Mouse (Mus musculus): ENCODE measurements at regions not wholly inside any gene's neighbourhood (a gene's known extent, or its start where the extent isn't known, plus 50 kb on each side); places are given as distances from the start of the nearest gene placed in this dataset.

DNA sequence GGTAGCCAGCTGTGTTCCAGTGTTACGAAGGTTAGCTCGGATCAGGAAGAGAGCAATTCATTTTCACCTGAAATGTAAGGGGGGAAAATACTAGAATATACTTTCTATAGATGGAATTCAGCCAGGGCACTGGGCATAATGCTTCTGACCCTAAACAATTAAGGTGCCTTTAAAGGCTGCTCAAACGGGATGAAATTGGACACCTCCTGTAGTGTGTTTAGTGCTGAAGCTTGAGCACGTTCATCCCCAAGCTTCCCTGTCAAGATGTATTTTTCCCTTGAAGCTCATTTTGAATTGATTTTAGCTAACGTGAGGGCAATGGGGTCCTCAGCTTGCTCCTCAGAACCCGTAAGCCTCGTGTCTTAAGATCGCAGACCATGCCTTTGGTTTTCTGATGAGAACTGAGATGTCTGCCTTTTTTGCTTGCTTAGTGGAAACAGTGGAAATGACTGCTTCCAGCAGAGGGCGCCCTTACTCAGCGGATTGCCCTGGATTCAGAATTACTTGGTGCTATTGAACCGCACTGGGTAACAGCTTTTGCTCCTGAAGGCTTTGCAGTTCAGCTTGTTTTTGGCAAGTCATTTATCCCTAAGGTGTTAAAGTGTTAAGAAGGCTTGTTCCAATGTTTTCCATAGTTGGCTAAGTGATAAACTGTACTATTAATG lies 74.6 kb upstream of the Fermt1 start:
- DNase-seq (ENCODE audit: low spot score): peak; percentile 49

DNA sequence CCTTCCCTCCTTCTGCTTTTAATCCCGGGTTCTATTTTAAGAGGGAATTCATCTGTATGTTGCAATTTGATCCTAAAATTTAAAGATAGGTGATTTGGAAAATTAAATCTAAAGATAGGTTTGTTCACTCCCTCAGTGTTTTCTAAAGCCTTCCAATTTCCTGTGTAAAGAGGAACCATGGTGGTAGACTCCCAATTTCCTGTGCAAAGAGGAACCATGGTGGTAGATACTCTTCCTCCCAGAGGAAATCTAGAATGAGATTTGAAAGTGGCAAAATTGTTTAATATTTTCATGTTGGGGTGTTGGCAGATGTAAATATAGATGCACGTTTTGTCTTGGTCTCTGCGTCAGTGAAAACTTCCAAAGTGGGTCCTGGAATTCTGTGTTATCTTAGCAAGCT lies 75.5 kb upstream of the Fermt1 start:
- DNase-seq (ENCODE audit: low spot score): no peak

DNA sequence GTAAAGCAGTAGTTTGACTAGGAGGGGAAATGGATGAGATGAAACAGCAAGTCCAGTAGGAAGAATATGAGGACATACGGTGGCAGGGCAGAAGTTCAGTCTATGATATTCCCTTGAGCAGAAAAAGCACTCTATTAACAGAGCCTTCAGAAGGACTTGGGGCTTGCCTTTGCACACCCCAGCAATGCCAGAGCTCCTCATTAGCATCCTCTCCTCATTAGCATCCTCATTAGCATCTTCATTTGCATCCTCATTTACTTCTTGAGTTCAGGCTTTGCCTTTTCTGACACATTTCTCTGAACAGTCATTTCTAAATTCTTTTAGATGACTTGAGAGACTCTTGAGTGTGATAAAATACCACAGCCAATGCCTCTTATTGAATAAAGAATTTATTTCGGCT lies 81.3 kb upstream of the Fermt1 start:
- DNase-seq (ENCODE audit: low spot score): no peak

DNA sequence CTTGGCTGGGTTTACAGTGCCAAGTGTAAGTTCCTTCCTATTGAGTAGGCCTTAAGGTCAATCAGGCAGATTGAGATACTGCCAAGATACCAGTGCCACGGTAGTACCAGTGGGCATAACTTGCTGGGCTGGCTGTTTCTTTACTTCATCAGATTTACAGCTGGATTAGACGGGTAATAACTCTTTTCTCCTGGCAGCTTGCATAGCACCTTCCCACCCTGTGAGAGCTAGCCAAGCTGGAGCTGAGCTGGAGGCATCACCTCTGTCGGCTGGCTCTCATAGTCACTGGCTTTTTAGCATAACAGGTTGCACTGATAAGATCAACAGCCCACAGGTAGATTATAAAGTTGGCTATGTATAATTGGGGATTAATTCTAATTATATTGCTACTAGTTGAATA lies 89.7 kb upstream of the Fermt1 start:
- no peak for DNase-seq (ENCODE audit: low spot score)

DNA sequence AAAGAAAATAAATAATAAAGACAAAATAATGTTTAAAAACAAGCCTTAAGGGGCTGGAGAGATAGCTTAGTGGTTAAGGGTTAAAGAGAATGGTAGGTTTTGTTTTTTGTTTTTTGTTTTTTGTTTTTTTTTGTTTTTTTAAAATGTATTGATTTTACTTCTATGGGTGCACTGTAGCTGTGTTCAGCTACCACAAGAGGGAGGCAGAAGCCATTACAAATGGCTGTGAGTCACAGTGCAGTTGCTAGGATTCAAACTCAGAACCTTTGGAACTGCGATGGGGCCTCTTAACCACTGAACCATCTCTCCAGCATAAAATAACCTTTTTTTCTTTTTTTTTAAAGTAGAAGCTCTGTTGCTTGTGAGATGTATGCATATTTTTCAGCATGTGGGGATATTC lies 95.0 kb upstream of the Fermt1 start:
- DNase-seq (ENCODE audit: low spot score): no peak

DNA sequence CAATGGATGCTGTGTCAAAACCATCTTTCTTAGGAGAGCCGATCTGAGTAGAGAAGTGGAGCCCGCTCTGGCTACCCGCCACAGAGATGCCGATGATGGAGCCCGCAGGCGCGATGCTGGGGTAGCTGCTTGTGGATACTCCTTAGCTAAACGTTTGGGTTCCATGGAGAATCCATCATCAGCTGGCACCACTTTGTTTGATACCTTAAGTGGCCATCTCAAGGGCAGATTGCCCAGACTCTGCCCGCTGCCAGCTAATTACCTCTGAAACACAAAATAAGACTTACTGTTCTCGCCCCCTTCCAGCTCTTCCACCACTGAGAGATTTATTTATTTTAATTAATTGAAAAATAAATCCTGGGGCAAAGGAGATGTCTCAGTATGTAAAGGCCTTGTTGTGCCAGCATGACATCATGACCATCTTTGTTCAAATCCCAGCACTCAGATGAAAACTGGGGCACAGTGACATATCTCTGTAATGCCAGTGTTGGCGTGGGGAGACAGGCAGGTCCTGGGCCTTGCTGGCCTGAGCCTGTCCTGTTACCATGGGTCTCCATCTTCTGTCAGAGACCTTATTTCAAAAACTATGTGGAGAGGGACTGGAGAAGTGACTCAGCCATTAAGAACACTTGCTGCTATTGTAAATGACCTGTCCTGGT lies 132.1 kb upstream of the Fermt1 start:
- DNase-seq (ENCODE audit: low spot score): no peak

DNA sequence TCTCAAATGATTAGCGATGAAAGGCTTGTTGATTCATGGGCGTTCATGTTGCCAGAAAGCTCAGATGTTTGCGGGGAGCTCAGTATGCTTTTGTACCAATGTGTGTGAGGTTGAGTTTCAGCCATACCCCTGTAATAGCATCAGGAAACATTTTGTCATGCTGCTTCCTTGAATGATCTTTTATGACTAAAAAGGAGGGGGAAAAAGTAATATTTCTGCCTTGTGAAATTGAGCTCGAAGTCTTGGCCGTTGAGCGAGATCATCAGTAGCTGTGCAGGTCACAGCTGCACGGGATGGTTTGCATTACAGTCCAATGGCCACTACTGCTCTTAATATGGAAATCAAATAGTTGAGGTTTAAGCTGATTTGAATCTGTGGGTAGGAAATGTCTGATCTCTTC lies 145.3 kb upstream of the Fermt1 start:
- DNase-seq (ENCODE audit: low spot score): no peak

- peak; percentile 43 for DNase-seq (ENCODE audit: low spot score)
Observed at GRCm38 (mm10) chr2:133113642-133114041, 167.9 kb upstream of the Fermt1 start.

GRCm38 (mm10) chr2:133118651-133119050 lies 172.9 kb upstream of the Fermt1 start:
- peak; percentile 13 for DNase-seq (ENCODE audit: low spot score)

DNA sequence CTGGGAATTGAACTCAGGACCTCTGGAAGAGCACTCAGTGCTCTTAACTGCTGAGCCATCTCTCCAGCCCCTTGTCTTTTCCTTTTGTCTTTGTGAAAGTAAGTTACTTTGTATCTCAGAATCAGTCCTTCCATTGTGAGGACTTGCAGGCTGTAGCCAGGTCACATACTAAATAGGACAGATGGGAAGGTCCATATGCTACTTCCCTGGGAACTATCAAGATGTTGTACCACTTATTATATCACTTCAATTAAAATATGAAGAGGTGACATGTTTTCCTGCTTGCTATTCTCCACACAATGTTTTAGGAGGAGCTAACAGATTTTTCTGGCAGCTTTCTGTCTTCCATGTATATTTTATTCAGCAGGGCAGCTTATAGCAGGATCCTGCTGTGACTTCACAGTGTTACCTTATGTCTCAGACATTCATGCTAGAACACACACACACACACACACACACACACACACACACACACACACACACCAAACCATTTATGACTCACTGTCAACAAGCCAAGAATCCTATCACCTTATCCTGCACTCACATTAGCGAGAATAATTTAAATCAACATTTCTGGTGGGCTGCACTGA lies 179.6 kb upstream of the Fermt1 start:
- no peak for DNase-seq (ENCODE audit: low spot score)

DNA sequence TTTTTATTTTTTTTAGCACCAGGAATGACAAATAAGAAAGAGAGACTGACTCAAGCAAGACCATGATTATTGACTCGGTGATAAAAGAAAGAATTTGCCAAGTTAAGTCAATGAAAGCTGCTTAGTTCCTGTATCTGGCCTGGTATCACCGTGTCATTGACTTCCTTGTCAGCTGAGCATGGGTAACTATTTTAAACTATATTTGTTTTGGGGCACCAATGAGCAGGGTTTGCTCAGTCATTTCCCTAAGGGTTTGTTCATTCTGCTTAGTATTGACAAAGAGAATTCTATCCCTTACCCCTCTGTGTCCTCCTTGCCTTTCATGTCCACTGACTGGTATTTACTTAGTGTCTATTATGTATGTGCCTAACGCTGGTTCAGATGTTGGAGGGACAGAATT lies 189.2 kb upstream of the Fermt1 start:
- no peak for DNase-seq (ENCODE audit: low spot score)

GRCm38 (mm10) chr2:133138877-133139276 lies 193.2 kb upstream of the Fermt1 start:
- DNase-seq (ENCODE audit: low spot score): no peak

- DNase-seq (ENCODE audit: low spot score): no peak
Observed at GRCm38 (mm10) chr2:133141341-133142035, 195.8 kb upstream of the Fermt1 start.

DNA sequence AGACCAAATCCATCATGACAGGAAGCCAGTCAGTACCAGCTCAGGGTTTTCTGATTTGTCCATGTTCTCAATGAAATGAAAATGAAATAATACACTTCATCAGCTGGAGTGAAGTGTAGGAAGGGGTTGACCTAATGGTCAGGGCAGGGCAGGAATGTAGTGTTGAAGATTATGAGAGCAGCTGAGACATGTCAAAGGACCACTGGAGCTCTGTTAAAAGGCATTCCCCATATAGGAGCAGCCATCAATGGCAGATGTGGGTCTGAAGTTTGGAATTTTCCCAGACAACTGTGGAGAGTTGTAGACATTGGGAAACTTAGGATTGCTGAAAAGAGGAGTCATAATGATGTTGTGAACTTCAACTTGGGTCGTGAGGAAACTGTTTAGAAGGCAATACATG lies 206.8 kb upstream of the Fermt1 start:
- no peak for DNase-seq (ENCODE audit: low spot score)

GRCm38 (mm10) chr2:133156537-133156936 lies 210.8 kb upstream of the Fermt1 start:
- DNase-seq (ENCODE audit: low spot score): no peak

DNA sequence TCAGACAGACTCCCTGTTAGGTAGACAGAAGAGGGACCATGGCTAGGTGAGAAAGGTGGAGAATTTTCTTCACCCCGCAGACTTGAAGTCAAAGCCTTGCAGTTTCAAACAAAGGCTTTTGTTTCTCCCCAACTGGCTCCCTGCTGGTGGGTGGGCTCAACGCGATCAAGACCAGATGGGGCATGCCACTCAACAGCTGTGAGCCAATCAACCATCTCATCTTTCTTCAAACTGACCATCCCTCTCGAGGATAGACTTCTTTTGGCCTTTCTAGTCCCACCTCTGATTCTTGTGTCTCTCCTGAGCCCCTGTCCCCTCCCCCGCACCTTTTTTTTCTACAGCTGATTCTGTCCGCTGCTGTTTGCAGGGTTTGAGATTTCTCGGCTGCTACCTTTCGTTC lies 212.5 kb upstream of the Fermt1 start:
- no peak for DNase-seq (ENCODE audit: low spot score)

GRCm38 (mm10) chr2:133159398-133159797 lies 213.7 kb upstream of the Fermt1 start:
- DNase-seq (ENCODE audit: low spot score): no peak

DNA sequence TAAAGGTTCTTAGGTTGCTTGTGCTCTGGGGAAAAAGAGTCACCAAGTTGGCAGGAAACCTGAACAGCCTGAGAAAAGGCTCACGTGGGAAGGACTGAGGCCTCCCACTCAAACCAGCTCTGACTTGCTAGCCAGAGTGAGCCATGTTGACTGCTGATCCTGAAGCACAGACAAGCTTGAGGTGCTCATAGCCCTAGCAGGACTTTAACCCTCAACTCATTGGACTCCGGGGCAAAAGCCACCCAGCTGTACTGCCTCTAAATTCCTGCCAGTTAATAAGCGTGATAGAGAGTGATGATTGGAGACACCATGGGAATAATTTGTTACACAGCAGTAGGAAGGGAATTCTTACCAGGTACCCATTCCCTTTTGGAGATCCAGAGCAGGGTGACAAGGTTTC lies 230.7 kb upstream of the Fermt1 start:
- DNase-seq (ENCODE audit: low spot score): no peak

DNA sequence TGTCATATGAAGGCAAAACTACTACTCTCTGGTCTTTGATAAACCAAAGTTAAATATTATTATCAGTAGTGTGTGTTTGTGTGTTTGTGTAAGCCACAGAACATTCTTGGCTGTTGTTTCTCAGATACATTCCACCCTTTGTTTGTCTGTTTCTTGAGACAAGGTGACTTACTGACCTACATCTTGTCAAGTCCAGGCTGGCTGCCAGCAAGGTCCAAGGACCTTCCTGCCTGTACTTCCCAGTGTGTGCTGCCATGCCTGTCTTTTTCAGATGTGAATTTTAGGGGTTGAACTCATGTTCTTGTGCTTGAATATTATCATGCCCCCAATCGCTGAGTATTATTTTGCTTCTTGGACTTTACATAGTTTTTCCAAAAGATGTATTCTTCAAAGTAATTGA lies 235.5 kb upstream of the Fermt1 start:
- no peak for DNase-seq (ENCODE audit: low spot score)

- no peak for DNase-seq (ENCODE audit: low spot score)
Observed at GRCm38 (mm10) chr2:133182920-133183319, 237.2 kb upstream of the Fermt1 start.

DNA sequence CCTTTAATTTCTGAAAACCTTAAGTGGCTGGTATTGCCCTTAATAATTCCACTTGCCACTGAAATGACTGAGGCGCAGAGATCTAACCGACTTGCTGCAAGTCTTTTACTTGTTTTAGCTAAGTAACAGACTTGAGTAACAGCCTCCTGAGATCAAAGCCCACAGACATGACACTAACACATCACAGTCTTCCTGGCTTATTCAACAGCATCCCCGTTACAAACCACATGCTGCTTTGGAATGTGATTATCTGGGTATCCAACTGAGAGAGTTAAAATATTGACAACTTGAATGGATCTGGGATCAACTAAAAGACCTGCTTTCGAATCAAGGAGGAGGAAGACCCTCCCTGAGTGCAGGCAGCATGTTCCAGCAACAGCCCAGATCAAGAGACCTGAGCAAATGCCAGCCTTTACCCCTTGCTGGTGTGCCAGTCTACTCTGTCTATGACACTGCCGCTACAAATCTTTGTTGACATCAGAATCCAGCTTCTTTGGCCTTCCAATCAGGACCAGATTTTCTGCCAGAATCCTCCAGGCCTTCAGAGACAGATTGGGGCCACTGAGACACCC lies 258.7 kb upstream of the Fermt1 start:
- DNase-seq (ENCODE audit: low spot score): no peak

DNA sequence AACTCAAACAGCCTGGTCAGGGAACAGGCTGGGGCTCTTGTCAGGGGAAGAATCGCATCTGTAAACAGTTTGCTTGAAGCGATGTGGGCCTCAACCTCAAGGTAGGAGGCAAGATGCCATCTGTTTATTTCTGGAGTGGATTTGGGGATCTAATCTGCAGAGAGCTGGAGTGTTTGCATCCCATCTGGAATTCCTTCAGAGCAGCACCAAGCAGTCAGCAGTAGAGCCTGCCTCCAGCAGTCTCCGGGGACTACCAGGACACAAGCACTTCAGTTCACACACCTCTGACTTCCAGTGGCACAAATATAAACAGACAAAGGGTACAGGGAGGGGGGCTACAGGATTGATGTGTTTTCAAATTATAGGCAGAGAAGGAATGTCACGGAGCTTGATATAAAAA lies 262.8 kb upstream of the Fermt1 start:
- DNase-seq (ENCODE audit: low spot score): no peak
